Mouse (Mus musculus) liver, embryonic 14.5 days (tissue): ENCODE data around the gene Gm43518. TPM values are rescaled to one million over a fixed set of nuclear protein-coding genes. Genes with fewer than 3 reads are reported as not detected.
A peak's percentile ranks its signal among the peaks of the same experiment; 100 is the strongest.

ENCODE experiments used
- ATAC-seq: fragments of 200-750 bp; cut with Nextera tagmentation; 2 replicates; pipeline ENCODE4 v1.8.0; 2017; ENCODE audit warnings: moderate number of reproducible peaks, mild to moderate bottlenecking, moderate library complexity; ENCODE audit not compliant: insufficient read depth
- DNase-seq, 3 experiments: peaks; one replicate each; pipeline ENCODE4 v3.0.0-alpha.2; 2012 to 2013; ENCODE audit warnings: low read depth in 3 of 3, low spot score in 3 of 3
- H3K27ac ChIP-seq: fragments of 300-500 bp; sonication (generic); 2 replicates; pipeline ENCODE4 v1.5.1; 2014; ENCODE audit warnings: moderate library complexity, mild to moderate bottlenecking, control low read depth, inconsistent platforms
- H3K27me3 ChIP-seq: fragments of 300-500 bp; sonication (generic); 2 replicates; pipeline ENCODE4 v1.6.1; 2014; ENCODE audit warnings: mild to moderate bottlenecking, low read length, moderate library complexity; ENCODE audit not compliant: control insufficient read depth, insufficient read depth
- H3K36me3 ChIP-seq: fragments of 300-500 bp; sonication (generic); replicated peaks from 2 replicates; pipeline ENCODE4 v1.6.1; 2014; ENCODE audit warnings: low read depth; ENCODE audit not compliant: control insufficient read depth, insufficient read depth
- H3K4me1 ChIP-seq, 2 experiments: fragments of 200-500 bp in 1 of 2; fragments of 300-500 bp in 1 of 2; sonication (generic) in 1 of 2; replicated peaks; 2 replicates each; pipeline ENCODE4 v1.6.1; 2012 to 2014; ENCODE audit warnings: antibody characterized with exemption in 1 of 2, inconsistent platforms in 1 of 2, low read length in 1 of 2; ENCODE audit not compliant: control insufficient read depth in 2 of 2, insufficient read depth in 2 of 2
- H3K4me2 ChIP-seq: fragments of 300-500 bp; sonication (generic); 2 replicates; pipeline ENCODE4 v1.6.1; 2014; ENCODE audit warnings: low read depth, mild to moderate bottlenecking, control low read depth, moderate library complexity
- H3K4me3 ChIP-seq, 2 experiments: fragments of 200-500 bp in 1 of 2; fragments of 300-500 bp in 1 of 2; sonication (generic) in 1 of 2; 2 replicates each; pipeline ENCODE4 v1.5.1; 2012 to 2014; ENCODE audit warnings: low read depth in 2 of 2, low read length in 2 of 2, mild to moderate bottlenecking in 2 of 2, control low read depth in 1 of 2, inconsistent platforms in 1 of 2, moderate library complexity in 1 of 2; ENCODE audit not compliant: insufficient read depth in 1 of 2
- H3K9ac ChIP-seq: fragments of 300-500 bp; sonication (generic); replicated peaks from 2 replicates; pipeline ENCODE4 v1.6.1; 2014; ENCODE audit warnings: mild to moderate bottlenecking, control low read depth, moderate library complexity
- H3K9me3 ChIP-seq: fragments of 300-500 bp; sonication (generic); 2 replicates; pipeline ENCODE4 v1.6.1; 2016; ENCODE audit warnings: low read length, mixed read lengths; ENCODE audit not compliant: control insufficient read depth
- CTCF ChIP-seq: IDR thresholded peaks from 2 replicates; pipeline ENCODE4 v1.5.1; 2016; ENCODE audit warnings: antibody characterized with exemption, low read depth, control low read depth
- EP300 ChIP-seq: IDR thresholded peaks from 2 replicates; pipeline ENCODE4 v1.6.1; 2016; ENCODE audit warnings: antibody characterized with exemption, low read depth
- WGBS: fragments of 180-500 bp; shearing (Covaris S2); extraction: QIAGEN DNeasy Blood & Tissue Kit; methylation state at CpG from one replicate; pipeline ENCODE4 v1.1.7; 2014; ENCODE audit not compliant: insufficient replicate concordance; 5-methylcytosine and 5-hydroxymethylcytosine counted together
- polyA plus RNA-seq, 2 experiments: library from polyadenylated mRNA; depleted of rRNA in 1 of 2; stranded (reverse) in 1 of 2; unstranded in 1 of 2; fragments of >200 nt; fragmentation: Nextera tagmentation in 1 of 2; extraction: Ambion mirVana in 1 of 2; gene quantifications; 2 replicates each; pipeline versions ENCODE4 v1.2.1 to v1.2.3; 2012 to 2014

The Gm43518 gene
- polyA plus RNA-seq, 2 experiments = 0.60 to 0.63 TPM

DNA sequence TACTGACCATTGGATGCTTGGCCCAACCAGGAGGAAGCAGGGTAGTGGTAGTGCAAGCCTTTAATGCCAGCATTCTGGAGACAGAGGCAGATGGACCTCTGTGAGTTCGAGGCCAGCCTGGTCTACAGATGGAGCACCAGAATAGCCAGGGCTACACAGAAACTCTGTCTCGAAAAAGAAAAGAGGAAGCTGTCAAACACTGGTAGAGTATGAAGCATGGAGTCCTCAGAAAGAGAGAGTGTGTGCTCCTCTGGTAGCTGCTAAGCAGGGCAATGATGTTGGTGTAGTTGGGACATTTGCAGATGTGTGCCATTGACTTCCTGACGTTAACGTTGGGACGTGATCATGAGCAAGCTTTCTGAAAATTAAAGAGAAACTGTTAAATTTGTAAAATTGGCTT lies 11.3 kb downstream of the Gm43518 start:
- no peak for ATAC-seq
- H3K4me2 ChIP-seq = no peak overlapping the region
- H3K36me3 ChIP-seq = no peaks in the 10 kb centered on the region
- no peak overlapping the region for H3K9ac ChIP-seq
- no peak for DNase-seq
- H3K4me3 ChIP-seq = no peak overlapping the region
- no peaks in the 10 kb centered on the region for H3K9me3 ChIP-seq
- H3K27ac ChIP-seq = no peak overlapping the region
- peaks cover 0 to 9% of the 10 kb centered on the region in 2 experiments; a peak in 3 of 4 replicates for H3K4me1 ChIP-seq
- WGBS = 45% methylated on average over 5 of the region's 5 CpGs
- H3K27me3 ChIP-seq = no peaks in the 10 kb centered on the region
- no peak for TF ChIP-seq CTCF
- no peak for TF ChIP-seq EP300

DNA sequence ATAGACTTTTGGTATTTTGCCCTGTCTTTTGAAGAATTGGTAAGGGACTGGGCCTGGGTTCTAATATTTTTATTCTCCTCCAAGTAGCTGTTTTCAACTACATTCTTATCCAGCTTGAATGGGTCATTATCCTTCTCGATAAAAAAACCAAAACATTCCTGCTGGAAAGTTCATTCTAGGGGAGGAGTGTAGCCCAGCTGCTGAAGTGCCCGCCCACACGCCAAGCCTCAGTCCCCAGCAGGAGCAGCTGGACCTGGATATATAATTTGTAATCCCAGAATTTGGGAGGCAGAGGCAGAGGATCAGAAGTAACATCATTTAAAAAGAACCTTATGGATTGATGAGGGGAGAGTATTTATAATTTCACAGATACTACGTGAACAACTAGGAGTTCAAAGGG lies 19.3 kb downstream of the Gm43518 start:
- ATAC-seq (no peak), DNase-seq (no peak)
- no peaks in the 10 kb centered on the region for H3K27me3 ChIP-seq
- no peaks in the 10 kb centered on the region for H3K36me3 ChIP-seq
- peaks cover 0 to 4% of the 10 kb centered on the region in 2 experiments; a peak in 1 of 4 replicates for H3K4me1 ChIP-seq
- no peak overlapping the region for H3K27ac ChIP-seq
- no peak overlapping the region for H3K4me3 ChIP-seq
- H3K4me2 ChIP-seq = no peak overlapping the region
- no peak overlapping the region for H3K9ac ChIP-seq
- TF ChIP-seq EP300 (no peak), CTCF (no peak)
- no peaks in the 10 kb centered on the region for H3K9me3 ChIP-seq
- WGBS = 62% methylated on average over 4 of the region's 4 CpGs

DNA sequence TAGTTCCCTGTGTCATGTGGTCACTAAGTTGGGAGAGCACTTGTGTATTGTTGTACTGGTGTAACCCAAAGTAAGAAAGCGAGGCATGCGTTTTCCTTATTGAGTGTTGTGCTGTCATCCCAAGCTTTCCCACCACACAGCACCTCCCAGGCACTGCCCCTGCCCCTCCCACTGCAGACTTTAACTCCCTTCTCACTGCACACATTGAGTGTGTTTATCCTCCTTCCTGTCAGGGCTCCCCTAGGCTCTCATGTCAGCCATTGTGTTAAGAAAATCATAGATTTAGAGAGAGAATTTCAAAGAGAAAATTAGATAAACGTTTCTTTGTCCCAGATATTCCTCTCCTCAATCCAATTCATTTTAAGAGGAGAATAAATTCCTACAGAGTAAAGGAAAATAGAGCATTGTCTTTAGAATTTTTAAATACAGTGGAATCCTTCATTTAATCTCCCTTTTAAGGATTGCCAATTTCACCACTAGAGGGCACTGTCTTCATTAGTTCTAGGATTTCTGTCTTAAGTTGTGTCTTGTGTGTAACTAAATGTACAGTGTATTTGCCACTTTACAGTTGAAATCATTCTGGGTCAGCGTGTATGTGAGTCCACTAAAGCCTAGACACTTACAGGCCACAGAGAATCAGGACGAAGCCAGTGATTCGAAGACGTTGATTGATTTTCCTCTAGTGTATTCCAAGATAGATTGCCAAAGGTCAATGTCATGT lies 20.0 kb downstream of the Gm43518 start:
- Histone ChIP-seq H3K4me2 (no peak overlapping the region), H3K9ac (no peak overlapping the region), H3K4me1 (peaks cover 0 to 4% of the 10 kb centered on the region in 2 experiments; a peak in 1 of 4 replicates), H3K36me3 (no peaks in the 10 kb centered on the region), H3K4me3 (no peak overlapping the region), H3K27me3 (no peaks in the 10 kb centered on the region), H3K27ac (no peak overlapping the region), H3K9me3 (no peaks in the 10 kb centered on the region)
- ATAC-seq (no peak), DNase-seq (peak in 1 of 3 experiments; percentile 52)
- 54% methylated on average over 7 of the region's 7 CpGs for WGBS
- no peak for TF ChIP-seq EP300
- TF ChIP-seq CTCF = peak; percentile 69

DNA sequence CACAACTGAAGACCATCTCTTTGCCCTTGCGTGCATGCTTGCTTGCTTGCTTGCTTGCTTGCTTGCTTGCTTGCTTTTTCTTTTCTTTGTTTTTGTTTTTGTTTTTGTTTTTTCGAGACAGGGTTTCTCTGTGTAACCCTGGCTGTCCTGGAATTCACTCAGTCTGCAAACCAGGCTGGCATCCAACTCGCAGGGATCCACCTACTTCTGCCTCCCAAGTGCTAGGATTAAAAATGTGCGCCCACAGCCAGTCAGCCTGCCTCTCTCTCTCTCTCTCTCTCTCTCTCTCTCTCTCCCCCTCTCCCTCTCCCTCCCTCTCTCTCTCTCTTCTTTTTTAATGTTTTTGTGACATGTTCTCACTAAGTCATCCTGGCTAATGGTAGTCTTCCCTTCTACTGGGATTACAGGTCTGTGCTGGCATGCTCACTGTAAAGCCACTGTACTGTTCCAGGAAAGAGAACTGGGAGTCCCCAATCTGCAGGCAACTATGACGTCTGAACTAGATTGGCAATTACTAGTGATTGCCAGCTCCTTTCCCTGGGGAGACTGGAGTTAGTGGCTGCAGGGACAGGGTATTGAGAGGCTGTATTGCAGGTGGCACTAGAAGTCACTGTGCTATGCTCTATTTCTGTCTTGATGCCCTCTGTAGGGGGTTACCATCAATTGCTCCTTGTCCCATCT lies 25.3 kb downstream of the Gm43518 start:
- Histone ChIP-seq H3K36me3 (no peaks in the 10 kb centered on the region), H3K27ac (no peak overlapping the region), H3K4me2 (no peak overlapping the region), H3K4me3 (no peak overlapping the region), H3K27me3 (no peaks in the 10 kb centered on the region), H3K4me1 (peaks cover 0 to 5% of the 10 kb centered on the region in 2 experiments; a peak in 2 of 4 replicates), H3K9ac (no peak overlapping the region), H3K9me3 (no peaks in the 10 kb centered on the region)
- 47% methylated on average over 5 of the region's 5 CpGs for WGBS
- TF ChIP-seq CTCF (no peak), EP300 (no peak)
- DNase-seq = no peak
- no peak for ATAC-seq

DNA sequence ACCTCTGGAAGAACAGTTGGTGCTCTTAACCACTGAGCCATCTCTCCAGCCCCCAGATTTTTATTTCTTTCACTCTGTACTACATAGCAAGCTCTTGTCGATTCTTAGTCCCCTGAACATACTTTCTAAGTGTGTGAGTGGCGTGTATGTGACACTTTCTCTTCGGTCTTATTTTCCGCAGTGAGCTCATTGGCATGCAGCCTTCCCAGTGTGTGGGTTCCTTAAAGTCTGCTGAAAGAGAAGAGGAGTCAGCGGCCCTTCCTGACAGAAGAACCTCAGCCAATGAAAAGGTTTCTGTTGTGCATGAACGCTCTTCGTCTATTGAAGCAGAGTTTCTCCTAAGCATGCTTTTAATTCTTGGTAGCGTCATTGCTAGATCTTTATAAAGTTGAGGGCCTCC lies 30.0 kb downstream of the Gm43518 start:
- 80% methylated on average over 8 of the region's 8 CpGs for WGBS

More for the DNA sequence above, 30.0 kb downstream of the Gm43518 start:
- no peak overlapping the region for H3K9ac ChIP-seq
- DNase-seq (no peak), ATAC-seq (no peak)
- no peaks in the 10 kb centered on the region for H3K36me3 ChIP-seq
- no peak overlapping the region for H3K4me2 ChIP-seq
- no peak overlapping the region for H3K27ac ChIP-seq
- TF ChIP-seq CTCF = no peak
- H3K9me3 ChIP-seq = no peaks in the 10 kb centered on the region
- no peaks in the 10 kb centered on the region for H3K27me3 ChIP-seq
- no peak overlapping the region for H3K4me3 ChIP-seq
- H3K4me1 ChIP-seq = peaks cover 0 to 2% of the 10 kb centered on the region in 2 experiments; a peak in 1 of 4 replicates
